Mouse (Mus musculus) olfactory bulb, adult 2 months (tissue): ENCODE results near the gene Vmn1r225.
"Not testable (repeated sequence)": the region's sequence is repeated elsewhere in the genome, so short reads cannot be mapped to it uniquely, and the experiment has no call there.

ENCODE experiments used
- CTCF ChIP-seq: fragments of 200-500 bp; IDR thresholded peaks from 2 replicates; pipeline ENCODE4 v1.5.1; 2012; ENCODE audit warnings: low read depth, mild to moderate bottlenecking, low read length, moderate library complexity; ENCODE audit not compliant: insufficient read depth
- POLR2A ChIP-seq: fragments of 200-500 bp; IDR thresholded peaks from 2 replicates; pipeline ENCODE4 v1.6.1; 2012; ENCODE audit warnings: mild to moderate bottlenecking, low read depth, low read length, moderate library complexity; ENCODE audit not compliant: insufficient read depth

- not testable (repeated sequence) for TF ChIP-seq POLR2A, CTCF
Measured at GRCm38 (mm10) chr17:20508247-20508646, 10.3 kb downstream of the Vmn1r225 start.
